14 mouse cellular contexts compared by ENCODE assay signal in genomic region chr7:78765215-78765631, GRCm38 (mm10). TPM values are rescaled to one million over a fixed set of nuclear protein-coding genes. Genes with fewer than 3 reads are reported as not detected.
DNase-seq lines count a peak whose midpoint lies in the region; ATAC-seq and TF ChIP-seq lines count a peak whose summit lies in the region.
"Had no signal": no experiment of that assay in that cellular context is flagged by ENCODE, and none has a peak within 500 bp of the region (broad histone marks: within the 10 kb centered on the region; RNA-seq: fewer than 3 reads in every experiment).

No protein-coding gene starts in this region.

- WGBS in midbrain, postnatal 0 days: 59% methylated on average over 5 of the region's 5 CpGs
- WGBS in midbrain, embryonic 16.5 days: 53% methylated on average over 5 of the region's 5 CpGs

- no peak overlapping the region for H3K27ac ChIP-seq in midbrain, postnatal 0 days (ENCODE audit: low read depth, low read length)
- H3K27ac ChIP-seq in midbrain, embryonic 16.5 days (ENCODE audit: low read length): no peak overlapping the region
- H3K27ac ChIP-seq: embryonic facial prominence, embryonic 13.5 days; left cerebral cortex, adult 2 months; limb, embryonic 15.5 days; neural tube, embryonic 15.5 days had no signal

- H3K9ac ChIP-seq in midbrain, postnatal 0 days (replicated peaks; ENCODE audit: low read length, poor library complexity, severe bottlenecking): no peak overlapping the region
- H3K9ac ChIP-seq in midbrain, embryonic 16.5 days (ENCODE audit: low read depth, low read length): no peak overlapping the region
- H3K9ac ChIP-seq: embryonic facial prominence, embryonic 13.5 days; limb, embryonic 15.5 days; neural tube, embryonic 15.5 days had no signal

- no peak for ATAC-seq in midbrain, postnatal 0 days (ENCODE audit: low FRiP score)
- ATAC-seq in midbrain, embryonic 16.5 days: no peak

- H3K9me3 ChIP-seq in midbrain, postnatal 0 days (ENCODE audit: low read length): no peaks in the 10 kb centered on the region
- H3K9me3 ChIP-seq in midbrain, embryonic 16.5 days (replicated peaks; ENCODE audit: control insufficient read depth, low read length, poor library complexity, severe bottlenecking): no peaks in the 10 kb centered on the region
- H3K9me3 ChIP-seq: embryonic facial prominence, embryonic 13.5 days; limb, embryonic 15.5 days; neural tube, embryonic 15.5 days had no signal

- H3K27me3 ChIP-seq in midbrain, postnatal 0 days (ENCODE audit: insufficient read depth, low read length): no peaks in the 10 kb centered on the region
- H3K27me3 ChIP-seq in midbrain, embryonic 16.5 days (ENCODE audit: control insufficient read depth, insufficient read depth, low read depth, low read length): no peaks in the 10 kb centered on the region

- no peaks in the 10 kb centered on the region for H3K36me3 ChIP-seq in midbrain, postnatal 0 days (ENCODE audit: insufficient read depth, low read length)
- H3K36me3 ChIP-seq in midbrain, embryonic 16.5 days (ENCODE audit: control insufficient read depth, insufficient read depth, low read length): no peaks in the 10 kb centered on the region
- H3K36me3 ChIP-seq: embryonic facial prominence, embryonic 13.5 days; limb, embryonic 15.5 days; neural tube, embryonic 15.5 days had no signal

- H3K4me1 ChIP-seq in midbrain, postnatal 0 days (ENCODE audit: insufficient read depth, low read length): no peaks in the 10 kb centered on the region
- peaks cover 5% of the 10 kb centered on the region; the same call in 1 of the 2 replicates for H3K4me1 ChIP-seq in midbrain, embryonic 16.5 days (ENCODE audit: control insufficient read depth, insufficient read depth, low read length)
- H3K4me1 ChIP-seq: embryonic facial prominence, embryonic 13.5 days; limb, embryonic 15.5 days had no signal

- H3K4me3 ChIP-seq in midbrain, postnatal 0 days (ENCODE audit: low read depth, low read length): no peak overlapping the region
- no peak overlapping the region for H3K4me3 ChIP-seq in midbrain, embryonic 16.5 days (ENCODE audit: low read depth, low read length)
- H3K4me3 ChIP-seq: embryonic facial prominence, embryonic 13.5 days; left cerebral cortex, adult 2 months; limb, embryonic 15.5 days; neural tube, embryonic 15.5 days had no signal

- no peak for TF ChIP-seq CTCF in midbrain, postnatal 0 days (IDR thresholded peaks at IDR 0.05)

- peak; percentile 42 for DNase-seq in adrenal gland, adult 2 months
- no peak for DNase-seq in adrenal gland, postnatal 4 days (ENCODE audit: low spot score in 2 of 2)
- DNase-seq in midbrain, postnatal 0 days (ENCODE audit: low spot score): peak; percentile 54
- peak; percentile 85 to 94 for DNase-seq in cerebellum, postnatal 10 days
- DNase-seq in embryo, embryonic 10.5 days (ENCODE audit: low spot score): no peak
- DNase-seq in left cerebral cortex, adult 18-20 months (ENCODE audit: low spot score in 2 of 2): no peak
- DNase-seq in neural tube, embryonic 10.5 days (ENCODE audit: extremely low spot score, low spot score): no peak
- DNase-seq: heart, postnatal 36 days; lung, adult 18-20 months had no signal

- no peak overlapping the region for H3K4me2 ChIP-seq in midbrain, postnatal 0 days (ENCODE audit: low read depth, low read length, poor library complexity, severe bottlenecking)
- no peak overlapping the region for H3K4me2 ChIP-seq in midbrain, embryonic 16.5 days (ENCODE audit: low read length)
- H3K4me2 ChIP-seq: embryonic facial prominence, embryonic 13.5 days; limb, embryonic 15.5 days had no signal

RNA-seq across cellular contexts. Expression of gene Mrps11, which starts 17.7 kb away (rescaled TPM):
- 100 to 1,000 TPM in 1 of 2 experiments, 10 to 100 TPM in 1; 84.2 to 116 TPM for total RNA-seq in adrenal gland, adult 2 months (2021)
- 69.0 and 77.7 TPM in 2 replicates for polyA plus RNA-seq in adrenal gland, adult 2 months (2012; rRNA removed)
- 10 to 100 TPM; 83.5 to 88.1 TPM for total RNA-seq in adrenal gland, postnatal 4 days (2021)
- total RNA-seq in midbrain, postnatal 0 days (2014; rRNA removed): 32.8 and 53.1 TPM in 2 replicates
- 56.8 and 68.1 TPM in 2 replicates for polyA plus RNA-seq in midbrain, postnatal 0 days (2015; fragmentation: Nextera tagmentation; extraction: Ambion mirVana)
- polyA plus RNA-seq in midbrain, embryonic 16.5 days (2015; fragmentation: Nextera tagmentation; extraction: Ambion mirVana): 61.9 and 69.2 TPM in 2 replicates
- 10 to 100 TPM; 38.5 to 40.1 TPM for total RNA-seq in left cerebral cortex, adult 18-20 months (2021)

RNA-seq across cellular contexts. Expression of gene Mrpl46, which starts 18.1 kb away (rescaled TPM):
- total RNA-seq in adrenal gland, adult 2 months (2021): 10 to 100 TPM; 39.3 to 52.6 TPM
- 11.6 and 13.5 TPM in 2 replicates for polyA plus RNA-seq in adrenal gland, adult 2 months (2012; rRNA removed)
- total RNA-seq in adrenal gland, postnatal 4 days (2021): 10 to 100 TPM; 42.5 to 47.0 TPM
- 25.0 and 30.2 TPM in 2 replicates for total RNA-seq in midbrain, postnatal 0 days (2014; rRNA removed)
- 66.1 and 66.4 TPM in 2 replicates for polyA plus RNA-seq in midbrain, postnatal 0 days (2015; fragmentation: Nextera tagmentation; extraction: Ambion mirVana)
- 54.5 and 54.7 TPM in 2 replicates for polyA plus RNA-seq in midbrain, embryonic 16.5 days (2015; fragmentation: Nextera tagmentation; extraction: Ambion mirVana)
- total RNA-seq in left cerebral cortex, adult 18-20 months (2021): 10 to 100 TPM; 33.7 to 35.9 TPM

RNA-seq across cellular contexts. Expression of gene Ntrk3, which starts 27.4 kb away (rescaled TPM):
- 10 to 100 TPM; 23.5 to 25.6 TPM for total RNA-seq in adrenal gland, adult 2 months (2021)
- polyA plus RNA-seq in adrenal gland, adult 2 months (2012; rRNA removed): 22.5 and 36.7 TPM in 2 replicates
- 10 to 100 TPM; 16.9 to 20.4 TPM for total RNA-seq in adrenal gland, postnatal 4 days (2021)
- total RNA-seq in midbrain, postnatal 0 days (2014; rRNA removed): 101 and 114 TPM in 2 replicates
- 23.7 and 26.0 TPM in 2 replicates for polyA plus RNA-seq in midbrain, postnatal 0 days (2015; fragmentation: Nextera tagmentation; extraction: Ambion mirVana)
- polyA plus RNA-seq in midbrain, embryonic 16.5 days (2015; fragmentation: Nextera tagmentation; extraction: Ambion mirVana): 21.7 and 24.7 TPM in 2 replicates
- 100 to 1,000 TPM; 136 to 143 TPM for total RNA-seq in left cerebral cortex, adult 18-20 months (2021)

Comparison
In these comparisons a context has a peak if more than half of its experiments do, and no peak if none do; other contexts are left out.
1. DNase-seq: peak in adrenal gland, adult 2 months (single experiment), midbrain, postnatal 0 days (single experiment) and cerebellum, postnatal 10 days (2 of 2); none in adrenal gland, postnatal 4 days (0 of 2), embryo, embryonic 10.5 days (single experiment), left cerebral cortex, adult 18-20 months (0 of 2) and neural tube, embryonic 10.5 days (single experiment).